Mouse (Mus musculus) activated CD4-positive, CD25-positive, alpha-beta regulatory T cell (primary cell): ENCODE data around the gene Cabp1. TPM values are rescaled to one million over a fixed set of nuclear protein-coding genes. Genes with fewer than 3 reads are reported as not detected.

Experiments used
- polyA plus RNA-seq, 2 experiments: library from polyadenylated mRNA; unstranded; fragments of 100-300 nt; shearing (Covaris generic); gene quantifications; one replicate each; pipeline ENCODE4 v1.2.1; 2017

Gene Cabp1
- polyA plus RNA-seq, result under 1 TPM; 0.29 to 0.76 TPM

GRCm38 (mm10) chr5:115193669-115194625, at the start of gene Cabp1:
Gene Cabp1, minus strand, starts transcription at chr5:115194381.

GRCm38 (mm10) chr5:115235786-115236263, 41.6 kb upstream of the Cabp1 start, which contains the start of gene Pop5:
Gene Pop5, plus strand, starts transcription at chr5:115235836.

GRCm38 (mm10) chr5:115158040-115158983, 35.9 kb downstream of the Cabp1 start, which contains the start of gene Mlec:
Gene Mlec, minus strand, starts transcription at chr5:115158179.

GRCm38 (mm10) chr5:115134234-115135165, 59.7 kb downstream of the Cabp1 start, which contains the start of gene Unc119b:
Gene Unc119b, minus strand, starts transcription at chr5:115134975.

GRCm38 (mm10) chr5:115118961-115119570, 75.1 kb downstream of the Cabp1 start, which contains the start of gene Acads:
Gene Acads, minus strand, starts transcription at chr5:115119346.

Other genes starting within 250 kb of the Cabp1 start
- under 1 TPM; 0.05 to 0.06 TPM for gene Hnf1a, start 223.3 kb downstream of the Cabp1 start, polyA plus RNA-seq
- 10 to 100 TPM; 55.5 to 58.1 TPM for gene Sppl3, start 183.2 kb downstream of the Cabp1 start, polyA plus RNA-seq
- not detected for gene Gm10401, start 96.1 kb downstream of the Cabp1 start, polyA plus RNA-seq
- gene Acads, start 75.0 kb downstream of the Cabp1 start, polyA plus RNA-seq, result 10 to 100 TPM; 43.3 to 48.4 TPM
- gene Unc119b, start 59.4 kb downstream of the Cabp1 start, polyA plus RNA-seq, result 10 to 100 TPM; 50.5 to 65.3 TPM
- 10 to 100 TPM; 52.9 to 86.0 TPM for gene Mlec, start 36.2 kb downstream of the Cabp1 start, polyA plus RNA-seq
- 100 to 1,000 TPM; 160 to 229 TPM for gene Pop5, start 41.5 kb upstream of the Cabp1 start, polyA plus RNA-seq
- 100 to 1,000 TPM in 1 of 2 experiments, 10 to 100 TPM in 1; 91.3 to 145 TPM for gene Rnf10, start 78.5 kb upstream of the Cabp1 start, polyA plus RNA-seq
- gene Coq5, start 85.3 kb upstream of the Cabp1 start, polyA plus RNA-seq, result 10 to 100 TPM; 28.5 to 38.5 TPM
- gene Dynll1, start 106.6 kb upstream of the Cabp1 start, polyA plus RNA-seq, result 100 to 1,000 TPM; 438 to 603 TPM
- 100 to 1,000 TPM; 126 to 162 TPM for gene Srsf9, start 132.8 kb upstream of the Cabp1 start, polyA plus RNA-seq
- 10 to 100 TPM; 20.3 to 23.1 TPM for gene Gatc, start 146.8 kb upstream of the Cabp1 start, polyA plus RNA-seq
- gene Triap1, start 146.8 kb upstream of the Cabp1 start, polyA plus RNA-seq, result 10 to 100 TPM; 43.1 to 47.1 TPM
- gene Cox6a1, start 154.6 kb upstream of the Cabp1 start, polyA plus RNA-seq, result 100 to 1,000 TPM; 570 to 585 TPM
- not detected for gene Msi1, start 235.2 kb upstream of the Cabp1 start, polyA plus RNA-seq